Mouse (Mus musculus) neural tube, embryonic 14.5 days (tissue): ENCODE measurements at regions not wholly inside any gene's neighbourhood (a gene's known extent, or its start where the extent isn't known, plus 50 kb on each side); places are given as distances from the start of the nearest gene placed in this dataset.
A peak's percentile ranks its signal among the peaks of the same experiment; 100 is the strongest.
"Not testable (repeated sequence)": the region's sequence is repeated elsewhere in the genome, so short reads cannot be mapped to it uniquely, and the experiment has no call there.

Experiments used
- ATAC-seq: fragments of 200-750 bp; cut with Nextera tagmentation; 2 replicates; pipeline ENCODE4 v1.8.0; 2017; ENCODE audit warnings: low read depth, mild to moderate bottlenecking, moderate TSS enrichment, moderate library complexity
- H3K27ac ChIP-seq: fragments of 300-500 bp; sonication (generic); 2 replicates; pipeline ENCODE4 v1.5.1; 2014; ENCODE audit warnings: low read depth, mild to moderate bottlenecking, control low read depth, low read length, moderate library complexity, mixed read lengths
- H3K27me3 ChIP-seq: fragments of 300-500 bp; sonication (generic); 2 replicates; pipeline ENCODE4 v1.6.1; 2014; ENCODE audit warnings: low read length; ENCODE audit not compliant: control insufficient read depth, insufficient read depth
- H3K36me3 ChIP-seq: fragments of 300-500 bp; sonication (generic); 2 replicates; pipeline ENCODE4 v1.6.1; 2014; ENCODE audit warnings: low read length, mixed read lengths; ENCODE audit not compliant: control insufficient read depth, insufficient read depth
- H3K4me1 ChIP-seq: fragments of 300-500 bp; sonication (generic); 2 replicates; pipeline ENCODE4 v1.6.1; 2014; ENCODE audit warnings: low read length; ENCODE audit not compliant: control insufficient read depth, insufficient read depth
- H3K4me2 ChIP-seq: fragments of 300-500 bp; sonication (generic); 2 replicates; pipeline ENCODE4 v1.6.1; 2014; ENCODE audit warnings: mild to moderate bottlenecking, low read depth, low read length, control low read depth
- H3K4me3 ChIP-seq: fragments of 300-500 bp; sonication (generic); 2 replicates; pipeline ENCODE4 v1.5.1; 2014; ENCODE audit warnings: low read depth, low read length, control low read depth, mixed read lengths
- H3K9ac ChIP-seq: fragments of 300-500 bp; sonication (generic); replicated peaks from 2 replicates; pipeline ENCODE4 v1.6.1; 2014; ENCODE audit warnings: low read depth, mild to moderate bottlenecking, control low read depth, low read length, mixed read lengths
- H3K9me3 ChIP-seq: fragments of 300-500 bp; sonication (generic); 2 replicates; pipeline ENCODE4 v1.6.1; 2016; ENCODE audit warnings: low read length; ENCODE audit not compliant: control insufficient read depth
- WGBS: fragments of 180-500 bp; shearing (Covaris S2); extraction: QIAGEN DNeasy Blood & Tissue Kit; methylation state at CpG from one replicate; pipeline ENCODE4 v1.1.7; 2014; 5-methylcytosine and 5-hydroxymethylcytosine counted together

GRCm38 (mm10) chr9:43857988-43858387 lies 114.2 kb downstream of the Nectin1 start:
- Histone ChIP-seq H3K4me3 (no peak overlapping the region), H3K9me3 (no peaks in the 10 kb centered on the region), H3K4me2 (no peak overlapping the region), H3K4me1 (no peaks in the 10 kb centered on the region), H3K9ac (no peak overlapping the region), H3K36me3 (no peaks in the 10 kb centered on the region), H3K27ac (no peak overlapping the region), H3K27me3 (0 out of 2 replicates have a peak, but pooled peaks cover 2% of the 10 kb centered on the region)
- 71% methylated on average over 2 of the region's 2 CpGs for WGBS
- ATAC-seq: no peak

DNA sequence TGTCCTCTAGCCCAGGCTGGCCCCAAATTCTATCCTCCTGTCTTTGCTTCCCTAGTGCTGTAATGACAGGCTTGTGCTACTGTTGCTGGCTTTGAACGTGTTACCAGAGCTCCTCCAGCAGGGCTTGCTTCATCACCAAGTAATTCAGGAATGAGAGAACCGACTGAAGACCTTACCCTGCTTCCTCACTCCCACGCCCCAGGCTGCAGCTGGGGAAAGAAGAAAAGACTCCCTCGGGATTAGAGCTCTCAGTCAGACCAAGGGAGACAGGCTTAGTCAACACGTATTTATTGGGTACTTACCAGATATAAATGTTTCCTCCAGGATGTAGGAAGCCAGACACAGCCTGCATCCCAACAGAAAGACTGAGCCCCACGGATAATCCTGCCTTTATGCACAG lies 115.0 kb downstream of the Nectin1 start:
- Histone ChIP-seq H3K27ac (no peak overlapping the region), H3K9ac (no peak overlapping the region), H3K4me3 (no peak overlapping the region), H3K9me3 (no peaks in the 10 kb centered on the region), H3K36me3 (no peaks in the 10 kb centered on the region), H3K4me1 (peaks cover 4% of the 10 kb centered on the region), H3K27me3 (0 out of 2 replicates have a peak, but pooled peaks cover 2% of the 10 kb centered on the region), H3K4me2 (no peak overlapping the region)
- WGBS: 41% methylated on average over 6 of the region's 6 CpGs
- ATAC-seq: no peak

- Histone ChIP-seq H3K9ac (no peak overlapping the region), H3K27me3 (0 out of 2 replicates have a peak, but pooled peaks cover 2% of the 10 kb centered on the region), H3K4me1 (peaks cover 10% of the 10 kb centered on the region), H3K27ac (no peak overlapping the region), H3K4me3 (no peak overlapping the region), H3K4me2 (no peak overlapping the region), H3K9me3 (no peaks in the 10 kb centered on the region), H3K36me3 (no peaks in the 10 kb centered on the region)
- WGBS: 92% methylated on average over 2 of the region's 2 CpGs
- ATAC-seq: no peak
These were observed 116.5 kb downstream of the Nectin1 start for GRCm38 (mm10) chr9:43860264-43860663.

- Histone ChIP-seq H3K27me3 (0 out of 2 replicates have a peak, but pooled peaks cover 2% of the 10 kb centered on the region), H3K9me3 (no peaks in the 10 kb centered on the region)
- WGBS: 19% methylated on average over 10 of the region's 10 CpGs
These were observed 117.6 kb downstream of the Nectin1 start for GRCm38 (mm10) chr9:43861375-43861774.

GRCm38 (mm10) chr9:43862034-43862433 lies 118.2 kb downstream of the Nectin1 start:
- not testable (repeated sequence) for H3K9me3 ChIP-seq, H3K4me3 ChIP-seq, H3K9ac ChIP-seq, H3K36me3 ChIP-seq, H3K27ac ChIP-seq, H3K4me2 ChIP-seq, H3K27me3 ChIP-seq, ATAC-seq, H3K4me1 ChIP-seq
- WGBS: 17% methylated on average over 11 of the region's 11 CpGs

More at GRCm38 (mm10) chr9:43861375-43861774, 117.6 kb downstream of the Nectin1 start:
- Histone ChIP-seq H3K27ac (no peak overlapping the region), H3K4me1 (peaks cover 10% of the 10 kb centered on the region), H3K36me3 (no peaks in the 10 kb centered on the region), H3K4me2 (no peak overlapping the region), H3K9ac (no peak overlapping the region), H3K4me3 (no peak overlapping the region)
- no peak for ATAC-seq

- Histone ChIP-seq H3K36me3 (no peaks in the 10 kb centered on the region), H3K4me2 (peak overlapping the region; percentile 36), H3K4me3 (no peak overlapping the region), H3K27me3 (0 out of 2 replicates have a peak, but pooled peaks cover 2% of the 10 kb centered on the region), H3K9me3 (no peaks in the 10 kb centered on the region), H3K9ac (peak overlapping the region; percentile 47; the same call in 1 of the 2 replicates), H3K27ac (peak overlapping the region; percentile 44; the same call in 1 of the 2 replicates), H3K4me1 (peaks cover 10% of the 10 kb centered on the region)
- WGBS: 2% methylated on average over 30 of the region's 30 CpGs
- ATAC-seq: peak; percentile 83
These were observed 120.0 kb downstream of the Nectin1 start for GRCm38 (mm10) chr9:43863609-43864397.

DNA sequence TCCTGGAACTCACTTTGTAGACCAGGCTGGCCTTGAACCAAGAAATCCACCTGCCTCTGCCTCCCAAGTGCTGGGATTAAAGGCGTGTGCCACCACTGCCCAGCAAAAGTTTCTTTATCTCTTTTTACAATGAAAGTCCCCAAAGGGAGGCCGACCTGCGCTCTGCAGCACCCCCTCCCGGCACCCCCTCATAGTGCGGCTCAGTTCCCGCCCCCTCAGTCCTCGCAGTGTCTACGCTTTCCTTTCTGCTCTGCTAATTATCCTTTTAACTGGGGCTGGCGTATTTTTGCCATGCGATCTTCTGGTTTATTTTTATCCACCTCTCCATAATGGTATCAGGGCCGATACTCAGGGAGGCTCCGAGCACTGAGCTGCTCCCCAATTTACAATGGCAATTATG lies 123.0 kb downstream of the Nectin1 start:
- Histone ChIP-seq H3K27ac (no peak overlapping the region), H3K27me3 (0 out of 2 replicates have a peak, but pooled peaks cover 2% of the 10 kb centered on the region), H3K9me3 (no peaks in the 10 kb centered on the region), H3K4me3 (no peak overlapping the region), H3K4me2 (no peak overlapping the region), H3K9ac (no peak overlapping the region), H3K36me3 (no peaks in the 10 kb centered on the region), H3K4me1 (peaks cover 10% of the 10 kb centered on the region)
- WGBS: 77% methylated on average over 12 of the region's 12 CpGs
- no peak for ATAC-seq

DNA sequence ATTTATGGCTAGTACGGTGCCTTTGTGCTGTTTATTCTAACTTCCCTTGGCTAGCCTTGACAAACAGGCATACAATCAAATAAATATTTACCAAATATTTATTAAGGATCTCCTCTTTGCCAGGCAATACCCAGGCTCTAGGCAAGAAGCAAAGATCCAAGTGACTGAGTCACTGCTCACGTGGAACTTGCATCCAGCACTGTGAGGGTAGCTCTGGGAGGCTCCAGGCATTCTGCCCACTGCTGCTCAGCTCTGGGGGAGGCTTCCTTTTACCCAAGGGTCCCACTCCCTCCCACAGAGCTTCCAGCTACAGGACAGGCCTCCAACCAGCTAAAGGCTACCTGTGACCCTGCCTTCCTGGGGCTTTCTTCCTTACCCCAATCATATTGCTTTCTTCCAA lies 130.1 kb downstream of the Nectin1 start:
- Histone ChIP-seq H3K4me2 (no peak overlapping the region), H3K9ac (no peak overlapping the region), H3K4me1 (no peaks in the 10 kb centered on the region), H3K27ac (no peak overlapping the region), H3K27me3 (no peaks in the 10 kb centered on the region), H3K9me3 (no peaks in the 10 kb centered on the region), H3K36me3 (no peaks in the 10 kb centered on the region), H3K4me3 (no peak overlapping the region)
- 80% methylated on average over 2 of the region's 2 CpGs for WGBS
- ATAC-seq: no peak

- Histone ChIP-seq H3K4me2 (no peak overlapping the region), H3K9me3 (no peaks in the 10 kb centered on the region), H3K9ac (no peak overlapping the region), H3K36me3 (no peaks in the 10 kb centered on the region), H3K27ac (no peak overlapping the region), H3K27me3 (no peaks in the 10 kb centered on the region), H3K4me1 (peaks cover 3% of the 10 kb centered on the region; the same call in 1 of the 2 replicates), H3K4me3 (no peak overlapping the region)
- no peak for ATAC-seq
- 81% methylated on average over 5 of the region's 5 CpGs for WGBS
These were observed 130.5 kb downstream of the Nectin1 start for GRCm38 (mm10) chr9:43874332-43874731.
